In the genomic region with DNA sequence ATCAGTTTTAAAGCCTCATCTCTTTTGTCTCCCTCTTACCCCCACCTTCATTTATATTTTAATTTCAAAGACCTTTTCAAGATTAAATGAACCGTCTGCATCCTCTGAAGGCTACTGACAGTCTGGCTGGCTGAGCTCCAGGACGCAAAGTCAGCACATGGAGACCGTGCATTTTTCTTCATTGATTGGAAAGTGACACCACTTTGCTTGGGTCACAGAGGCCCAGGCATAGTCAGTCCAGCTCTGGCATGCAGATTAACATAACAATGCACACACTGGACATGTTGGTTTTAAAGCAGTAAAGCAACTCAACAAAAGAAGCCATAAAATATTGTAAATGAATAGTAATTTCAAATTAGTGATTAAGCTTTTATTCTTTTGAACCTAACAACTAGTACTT, we compare ENCODE assay signal across 22 mouse cellular contexts.
DNase-seq lines count a peak whose midpoint lies in the region; ATAC-seq and TF ChIP-seq lines count a peak whose summit lies in the region.
"Had no signal": no experiment of that assay in that cellular context is flagged by ENCODE, and none has a peak within 500 bp of the region (broad histone marks: within the 10 kb centered on the region; RNA-seq: fewer than 3 reads in every experiment).

No protein-coding gene starts in this region.

- no peak overlapping the region for H3K4me2 ChIP-seq in forebrain, embryonic 12.5 days
- H3K4me2 ChIP-seq in forebrain, postnatal 0 days (ENCODE audit: low read depth) = no peak overlapping the region
- H3K4me2 ChIP-seq in midbrain, embryonic 14.5 days (ENCODE audit: low read length) = no peak overlapping the region
- no peak overlapping the region for H3K4me2 ChIP-seq in midbrain, embryonic 15.5 days
- H3K4me2 ChIP-seq in forebrain, embryonic 15.5 days (replicated peaks) = no peak overlapping the region
- H3K4me2 ChIP-seq: heart, embryonic 11.5 days; limb, embryonic 15.5 days; liver, embryonic 15.5 days had no signal

- H3K4me1 ChIP-seq in forebrain, embryonic 12.5 days = peaks cover 3% of the 10 kb centered on the region
- no peaks in the 10 kb centered on the region for H3K4me1 ChIP-seq in forebrain, postnatal 0 days (ENCODE audit: insufficient read depth)
- H3K4me1 ChIP-seq in midbrain, embryonic 14.5 days (ENCODE audit: control insufficient read depth, insufficient read depth, low read length) = no peaks in the 10 kb centered on the region
- H3K4me1 ChIP-seq in midbrain, embryonic 15.5 days = no peaks in the 10 kb centered on the region
- peaks cover 3% of the 10 kb centered on the region for H3K4me1 ChIP-seq in forebrain, embryonic 15.5 days
- H3K4me1 ChIP-seq: embryonic facial prominence, embryonic 10.5 days; limb, embryonic 15.5 days; liver, embryonic 15.5 days had no signal

- no peak for DNase-seq in forebrain, postnatal 0 days
- peak; percentile 3 for DNase-seq in midbrain, embryonic 14.5 days
- DNase-seq in MN1 (ENCODE audit: low spot score) = no peak
- DNase-seq in yolk sac, embryonic 10.5 days (ENCODE audit: low spot score) = no peak
- DNase-seq: B cell, adult 2 months; cerebellum, adult 8-10 months; gastrocnemius, adult 2 months; heart, postnatal 10 days; kidney, adult 11 months; kidney, postnatal 10 days; layer of hippocampus, postnatal 36 days; right cerebral cortex, postnatal 25 days; thymus, postnatal 4 days had no signal

- WGBS in forebrain, embryonic 12.5 days = 19% methylated on average over 3 of the region's 3 CpGs
- 5% methylated on average over 3 of the region's 3 CpGs for WGBS in forebrain, postnatal 0 days
- 5% methylated on average over 3 of the region's 3 CpGs for WGBS in midbrain, embryonic 14.5 days
- 12% methylated on average over 3 of the region's 3 CpGs for whole genome bisulfite sequencing in midbrain, embryonic 15.5 days
- WGBS in forebrain, embryonic 15.5 days = 8% methylated on average over 3 of the region's 3 CpGs

- ATAC-seq in forebrain, embryonic 12.5 days (ENCODE audit: low FRiP score) = peak; percentile 49; the same call in 1 of the 2 replicates
- no peak for ATAC-seq in forebrain, postnatal 0 days
- ATAC-seq in midbrain, embryonic 14.5 days (ENCODE audit: low FRiP score, low TSS enrichment) = no peak; the same call in 1 of the 2 replicates
- no peak for ATAC-seq in midbrain, embryonic 15.5 days (replicated peaks)
- 0 out of 2 replicates have a peak, but pooled peaks have one; percentile 23 for ATAC-seq in forebrain, embryonic 15.5 days (replicated peaks)
- ATAC-seq: lung, postnatal 0 days had no signal

- H3K4me3 ChIP-seq in forebrain, embryonic 12.5 days (replicated peaks) = no peak overlapping the region
- H3K4me3 ChIP-seq in forebrain, postnatal 0 days (ENCODE audit: low read depth, low read length) = no peak overlapping the region
- H3K4me3 ChIP-seq in midbrain, embryonic 14.5 days (replicated peaks; ENCODE audit: low read depth, low read length) = no peak overlapping the region
- H3K4me3 ChIP-seq in midbrain, embryonic 15.5 days = no peak overlapping the region
- no peak overlapping the region for H3K4me3 ChIP-seq in forebrain, embryonic 15.5 days
- H3K4me3 ChIP-seq: embryonic facial prominence, embryonic 10.5 days; gastrocnemius, adult 2 months; layer of hippocampus, adult 2 months; limb, embryonic 15.5 days; liver, embryonic 15.5 days had no signal

- no peaks in the 10 kb centered on the region for H3K9me3 ChIP-seq in forebrain, embryonic 12.5 days
- H3K9me3 ChIP-seq in forebrain, postnatal 0 days (ENCODE audit: low read length) = no peaks in the 10 kb centered on the region
- H3K9me3 ChIP-seq in midbrain, embryonic 14.5 days (ENCODE audit: control insufficient read depth, low read length) = no peaks in the 10 kb centered on the region
- no peaks in the 10 kb centered on the region for H3K9me3 ChIP-seq in midbrain, embryonic 15.5 days
- no peaks in the 10 kb centered on the region for H3K9me3 ChIP-seq in forebrain, embryonic 15.5 days
- H3K9me3 ChIP-seq: embryonic facial prominence, embryonic 10.5 days; limb, embryonic 15.5 days; liver, embryonic 15.5 days had no signal

- TF ChIP-seq CTCF in forebrain, postnatal 0 days (IDR thresholded peaks at IDR 0.05; ENCODE audit: low read depth) = no peak

- no peaks in the 10 kb centered on the region for H3K36me3 ChIP-seq in forebrain, embryonic 12.5 days (replicated peaks)
- H3K36me3 ChIP-seq in forebrain, postnatal 0 days (ENCODE audit: insufficient read depth) = no peaks in the 10 kb centered on the region
- no peaks in the 10 kb centered on the region for H3K36me3 ChIP-seq in midbrain, embryonic 14.5 days (ENCODE audit: control insufficient read depth, insufficient read depth, low read length)
- H3K36me3 ChIP-seq in midbrain, embryonic 15.5 days (replicated peaks) = no peaks in the 10 kb centered on the region
- no peaks in the 10 kb centered on the region for H3K36me3 ChIP-seq in forebrain, embryonic 15.5 days
- H3K36me3 ChIP-seq: embryonic facial prominence, embryonic 10.5 days; limb, embryonic 15.5 days; liver, embryonic 15.5 days had no signal

- no peaks in the 10 kb centered on the region for H3K27me3 ChIP-seq in forebrain, embryonic 12.5 days
- no peaks in the 10 kb centered on the region for H3K27me3 ChIP-seq in forebrain, postnatal 0 days (ENCODE audit: insufficient read depth, low read length)
- H3K27me3 ChIP-seq in midbrain, embryonic 14.5 days (ENCODE audit: control insufficient read depth, insufficient read depth, low read length) = no peaks in the 10 kb centered on the region
- no peaks in the 10 kb centered on the region for H3K27me3 ChIP-seq in midbrain, embryonic 15.5 days (replicated peaks)
- H3K27me3 ChIP-seq in forebrain, embryonic 15.5 days = no peaks in the 10 kb centered on the region
- H3K27me3 ChIP-seq: limb, embryonic 15.5 days; liver, embryonic 15.5 days had no signal

- H3K27ac ChIP-seq in forebrain, embryonic 12.5 days = no peak overlapping the region
- no peak overlapping the region for H3K27ac ChIP-seq in forebrain, postnatal 0 days (ENCODE audit: low read depth, low read length)
- no peak overlapping the region for H3K27ac ChIP-seq in midbrain, embryonic 14.5 days (replicated peaks; ENCODE audit: low read depth, low read length)
- no peak overlapping the region for H3K27ac ChIP-seq in midbrain, embryonic 15.5 days
- no peak overlapping the region for H3K27ac ChIP-seq in forebrain, embryonic 15.5 days (replicated peaks)
- H3K27ac ChIP-seq: embryonic facial prominence, embryonic 10.5 days; gastrocnemius, adult 2 months; layer of hippocampus, adult 2 months; limb, embryonic 15.5 days; liver, embryonic 15.5 days had no signal

- H3K9ac ChIP-seq in forebrain, embryonic 12.5 days = no peak overlapping the region
- H3K9ac ChIP-seq in forebrain, postnatal 0 days = no peak overlapping the region
- no peak overlapping the region for H3K9ac ChIP-seq in midbrain, embryonic 14.5 days (replicated peaks; ENCODE audit: low read length)
- no peak overlapping the region for H3K9ac ChIP-seq in midbrain, embryonic 15.5 days
- no peak overlapping the region for H3K9ac ChIP-seq in forebrain, embryonic 15.5 days (replicated peaks)
- H3K9ac ChIP-seq: limb, embryonic 15.5 days; liver, embryonic 15.5 days had no signal

Comparison
In these comparisons a context has a peak if more than half of its experiments do, and no peak if none do; other contexts are left out.
1. ATAC-seq: peak in forebrain, embryonic 12.5 days (single experiment) and forebrain, embryonic 15.5 days (single experiment); none in forebrain, postnatal 0 days (single experiment), midbrain, embryonic 14.5 days (single experiment) and midbrain, embryonic 15.5 days (single experiment).